37 mouse cellular contexts compared by ENCODE assay signal in genomic region chr5:10189480-10189879, GRCm38 (mm10). TPM values are rescaled to one million over a fixed set of nuclear protein-coding genes. Genes with fewer than 3 reads are reported as not detected.
DNase-seq lines count a peak whose midpoint lies in the region; ATAC-seq and TF ChIP-seq lines count a peak whose summit lies in the region.
"Had no signal": no experiment of that assay in that cellular context is flagged by ENCODE, and none has a peak within 500 bp of the region (broad histone marks: within the 10 kb centered on the region; RNA-seq: fewer than 3 reads in every experiment).

No protein-coding gene starts in this region.

- H3K27ac ChIP-seq in ES-E14 (ENCODE audit: insufficient read depth, low read depth, low read length, poor library complexity, severe bottlenecking) = no peak overlapping the region; the same call in 1 of the 2 replicates
- H3K27ac ChIP-seq in midbrain, postnatal 0 days (ENCODE audit: low read depth, low read length) = no peak overlapping the region
- H3K27ac ChIP-seq: gastrocnemius, adult 2 months; hindbrain, embryonic 12.5 days had no signal

- peak; percentile 72 for DNase-seq in ES-CJ7 (ENCODE audit: low read depth, low spot score)
- peak; percentile 42 for DNase-seq in ES-E14 (ENCODE audit: low read depth, low spot score)
- peak; percentile 14 for DNase-seq in embryo, embryonic 10.5 days (ENCODE audit: low spot score)
- peak; percentile 12 for DNase-seq in mesoderm, embryonic 11.5 days (ENCODE audit: low read depth, low spot score)
- DNase-seq in midbrain, postnatal 0 days (ENCODE audit: low spot score) = no peak
- no peak for DNase-seq in spleen, adult 12 weeks (ENCODE audit: low spot score)
- DNase-seq: adrenal gland, postnatal 10 days; adrenal gland, postnatal 36 days; cerebellum, adult 11 months; cerebellum, adult 8-10 months; cerebellum, postnatal 36 days; forebrain, postnatal 0 days; gastrocnemius, adult 2 months; gastrocnemius, postnatal 14 days; kidney, adult 18-20 months had no signal

- no peaks in the 10 kb centered on the region; the same call in 1 of the 2 replicates for H3K36me3 ChIP-seq in ES-E14 (ENCODE audit: control insufficient read depth, insufficient read depth, low read length, poor library complexity, severe bottlenecking)
- H3K36me3 ChIP-seq in midbrain, postnatal 0 days (ENCODE audit: insufficient read depth, low read length) = no peaks in the 10 kb centered on the region
- H3K36me3 ChIP-seq: G1E; hindbrain, embryonic 12.5 days had no signal

- no peak for TF ChIP-seq CTCF in midbrain, postnatal 0 days (IDR thresholded peaks at IDR 0.05)

- 83% methylated on average over 4 of the region's 4 CpGs for WGBS in midbrain, postnatal 0 days

- H3K9me3 ChIP-seq in ES-E14 (ENCODE audit: control insufficient read depth, insufficient read depth, low read depth, low read length) = no peaks in the 10 kb centered on the region; the same call in 1 of the 2 replicates
- no peaks in the 10 kb centered on the region for H3K9me3 ChIP-seq in midbrain, postnatal 0 days (ENCODE audit: low read length)
- H3K9me3 ChIP-seq: G1E; hindbrain, embryonic 12.5 days had no signal

- H3K4me3 ChIP-seq in ES-E14 (ENCODE audit: insufficient read depth in 1 of 2, low read depth in 1 of 2, low read length in 2 of 2, poor library complexity in 1 of 2, severe bottlenecking in 1 of 2) = no peak overlapping the region
- no peak overlapping the region for H3K4me3 ChIP-seq in midbrain, postnatal 0 days (ENCODE audit: low read depth, low read length)
- H3K4me3 ChIP-seq: gastrocnemius, adult 2 months; hindbrain, embryonic 12.5 days had no signal

- no peaks in the 10 kb centered on the region for H3K4me1 ChIP-seq in ES-E14 (ENCODE audit: control insufficient read depth in 2 of 2, insufficient read depth in 2 of 2, low read length in 2 of 2, poor library complexity in 1 of 2)
- no peaks in the 10 kb centered on the region for H3K4me1 ChIP-seq in midbrain, postnatal 0 days (ENCODE audit: insufficient read depth, low read length)
- H3K4me1 ChIP-seq: hindbrain, embryonic 12.5 days had no signal

- no peak for ATAC-seq in midbrain, postnatal 0 days (ENCODE audit: low FRiP score)
- ATAC-seq: activated CD4-positive, CD25-positive, alpha-beta regulatory T cell, adult 4 months; CD4-positive, CD25-positive, alpha-beta regulatory T cell, adult 4 months; forebrain, embryonic 14.5 days; forebrain, postnatal 0 days; hindbrain, embryonic 16.5 days; inflammation-experienced regulatory T-cells, adult 6 months; intestine, embryonic 16.5 days; Patski had no signal

- H3K9ac ChIP-seq in ES-E14 (ENCODE audit: insufficient read depth, low read depth, low read length, poor library complexity, severe bottlenecking) = no peak overlapping the region
- H3K9ac ChIP-seq in midbrain, postnatal 0 days (replicated peaks; ENCODE audit: low read length, poor library complexity, severe bottlenecking) = no peak overlapping the region
- H3K9ac ChIP-seq: forebrain, postnatal 0 days; hindbrain, embryonic 12.5 days had no signal

- no peaks in the 10 kb centered on the region for H3K27me3 ChIP-seq in midbrain, postnatal 0 days (ENCODE audit: insufficient read depth, low read length)
- H3K27me3 ChIP-seq: hindbrain, embryonic 12.5 days; Patski had no signal

- in situ Hi-C loops in ES-E14 (cut with MboI; ENCODE audit: low sequenced_read_pairs in 2 of 2, unreplicated experiment in 2 of 2) = no loop called here

- no peak overlapping the region for H3K4me2 ChIP-seq in midbrain, postnatal 0 days (ENCODE audit: low read depth, low read length, poor library complexity, severe bottlenecking)
- H3K4me2 ChIP-seq: heart, embryonic 11.5 days; hindbrain, embryonic 12.5 days had no signal

TF ChIP-seq in ES-E14, 5 proteins besides CTCF, POLR2A, EP300 and RAD21:
- TF ChIP-seq ZC3H11A (IDR thresholded peaks at IDR 0.05; ENCODE audit: borderline replicate concordance, low read depth, low read length) (no peak), HCFC1 (IDR thresholded peaks at IDR 0.05; ENCODE audit: borderline replicate concordance, insufficient read depth, low read length) (no peak), CHD2 (IDR thresholded peaks at IDR 0.05; ENCODE audit: low read depth, low read length) (peak; percentile 62)

RNA-seq across cellular contexts. Expression of gene Gm5152, which starts 56.8 kb away (rescaled TPM):
- total RNA-seq in ES-E14 (2012; rRNA removed) = not detected in 2 replicates
- not detected in 2 replicates for total RNA-seq in midbrain, postnatal 0 days (2014; rRNA removed)
- polyA plus RNA-seq in midbrain, postnatal 0 days (2015; fragmentation: Nextera tagmentation; extraction: Ambion mirVana) = not detected in 2 replicates
- total RNA-seq: adrenal gland, postnatal 10 days; adrenal gland, postnatal 36 days; forebrain, postnatal 0 days; G1E; gastrocnemius, adult 2 months; gastrocnemius, postnatal 14 days; gastrocnemius, postnatal 4 days; heart, adult 8-10 months; heart, postnatal 25 days; hematopoietic stem cell, adult 5-6 weeks had no signal
- polyA plus RNA-seq: activated CD4-positive, CD25-positive, alpha-beta regulatory T cell, adult 4 months; C2C12; CD4-positive, CD25-positive, alpha-beta regulatory T cell, adult 4 months; cortical plate, adult 2 months; embryonic facial prominence, embryonic 11.5 days; embryonic facial prominence, embryonic 14.5 days; forebrain, embryonic 11.5 days; forebrain, embryonic 14.5 days; forebrain, postnatal 0 days; frontal cortex, adult 2 months; G1E; heart, embryonic 11.5 days; heart, embryonic 14.5 days; heart, postnatal 0 days; hindbrain, embryonic 12.5 days; hindbrain, embryonic 16.5 days; inflammation-experienced regulatory T-cells, adult 6 months; intestine, embryonic 16.5 days; Patski had no signal

Comparison
In these comparisons a context has a peak if more than half of its experiments do, and no peak if none do; other contexts are left out.
1. DNase-seq: peak in ES-CJ7 (single experiment), ES-E14 (single experiment), embryo, embryonic 10.5 days (single experiment) and mesoderm, embryonic 11.5 days (single experiment); none in midbrain, postnatal 0 days (single experiment) and spleen, adult 12 weeks (single experiment).